Mouse (Mus musculus) yolk sac, embryonic 10.5 days (tissue): Measurements from ENCODE around the gene Faim2.
A peak's percentile ranks its signal among the peaks of the same experiment; 100 is the strongest.

Experiments
- DNase-seq: peaks from one replicate; pipeline ENCODE4 v3.0.0-alpha.2; 2017; ENCODE audit warnings: low spot score

Gene Faim2

DNA sequence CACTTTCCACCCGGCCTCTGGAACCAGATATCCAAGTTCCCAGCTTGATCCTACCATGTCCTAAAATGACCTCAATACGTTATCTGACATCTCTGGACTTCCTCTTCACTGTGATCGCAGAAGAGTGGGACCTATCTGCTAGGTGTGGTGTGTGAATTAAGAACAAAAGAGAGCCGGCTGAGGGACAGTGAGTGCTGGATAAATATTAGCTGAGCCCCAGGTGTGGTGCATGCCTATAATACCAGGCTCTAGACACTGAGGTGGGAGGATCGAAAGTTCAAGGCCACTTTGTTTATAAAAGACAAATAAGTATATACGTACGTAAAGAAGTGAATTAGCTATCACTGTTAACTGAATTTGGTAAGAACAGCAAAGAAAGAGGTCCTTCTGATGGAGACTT lies 18.1 kb downstream of the Faim2 start:
- no peak for DNase-seq

DNA sequence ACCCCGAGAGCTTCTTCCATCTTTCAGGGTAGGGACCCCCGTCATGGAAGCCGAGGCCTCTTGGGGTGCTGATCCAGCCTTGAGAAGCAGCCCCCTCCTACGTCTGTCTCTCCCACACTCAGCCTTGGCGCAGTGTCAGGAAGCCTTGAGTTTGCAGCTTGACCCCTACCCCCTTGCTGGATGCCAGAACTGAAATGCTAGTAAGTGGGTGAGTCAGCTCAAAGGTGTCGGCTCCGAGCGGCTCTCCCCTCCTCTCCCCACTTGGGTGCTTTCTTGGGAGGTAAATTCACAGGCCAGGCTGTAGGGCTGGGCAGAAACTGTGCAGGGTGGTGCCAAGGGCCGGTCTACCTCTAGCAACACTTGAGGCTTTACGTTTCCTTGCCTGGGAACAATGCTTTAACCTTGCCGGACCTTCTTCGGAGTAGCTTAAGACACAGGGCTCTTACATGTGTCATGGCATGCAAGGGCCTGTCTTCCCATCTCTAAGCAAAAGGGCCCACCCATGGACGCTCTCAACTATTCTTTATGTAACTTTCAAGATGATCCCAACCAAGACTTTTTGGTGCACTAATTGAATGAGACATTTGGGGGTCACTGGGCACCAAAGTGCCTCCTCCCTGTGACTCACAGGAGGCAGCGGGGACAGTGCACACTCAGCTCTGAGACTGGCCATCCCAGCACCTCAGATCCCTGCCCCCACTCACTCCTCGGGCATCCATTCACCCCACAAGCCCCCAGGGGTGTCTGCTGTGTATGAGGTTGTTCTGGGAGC lies 22.5 kb downstream of the Faim2 start:
- no peak for DNase-seq

DNA sequence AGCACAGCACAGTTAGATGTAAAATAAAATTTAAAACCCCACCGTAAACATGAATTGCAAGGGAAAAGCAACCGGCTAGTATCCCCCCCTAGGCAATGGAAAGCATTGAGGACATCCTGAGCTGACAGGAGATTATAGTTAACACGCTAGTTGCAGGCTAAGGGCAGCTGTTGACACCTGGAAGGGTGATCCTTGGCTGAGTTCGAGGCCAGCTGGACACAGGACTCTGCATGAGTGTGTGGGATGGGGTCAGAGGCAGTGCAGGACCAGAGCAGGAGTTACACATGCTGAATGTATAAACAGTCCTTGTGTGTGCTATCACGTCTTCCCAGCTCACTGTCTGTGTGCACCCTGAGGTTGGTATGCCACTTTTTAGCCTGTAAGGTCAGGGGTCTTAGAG lies 24.7 kb downstream of the Faim2 start:
- DNase-seq: no peak

DNA sequence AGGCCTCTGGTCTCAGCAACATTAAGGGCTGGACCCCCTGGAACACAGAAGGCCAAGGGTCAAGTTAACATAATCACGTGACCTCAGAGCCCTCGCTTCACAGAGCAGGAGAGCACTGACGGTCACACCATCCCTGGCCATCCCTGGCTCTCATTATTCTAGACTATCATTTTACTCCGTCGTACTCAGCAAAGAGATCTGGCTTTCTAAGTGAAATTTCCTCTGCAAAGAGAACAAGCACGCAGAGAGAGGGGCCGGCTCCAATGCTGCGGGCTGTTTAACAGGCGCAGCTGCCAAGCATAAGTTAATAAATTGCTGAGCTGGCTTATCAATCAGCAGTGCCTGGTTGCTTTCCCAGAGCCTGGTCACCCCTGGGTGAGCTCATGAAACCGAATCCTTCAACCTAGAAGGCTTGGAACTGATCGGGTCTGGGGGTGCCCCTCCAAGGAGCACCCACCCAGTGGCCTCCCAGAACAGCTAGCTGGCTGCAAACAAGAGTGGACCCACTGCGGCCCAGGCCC lies 25.6 kb downstream of the Faim2 start:
- DNase-seq: no peak

DNA sequence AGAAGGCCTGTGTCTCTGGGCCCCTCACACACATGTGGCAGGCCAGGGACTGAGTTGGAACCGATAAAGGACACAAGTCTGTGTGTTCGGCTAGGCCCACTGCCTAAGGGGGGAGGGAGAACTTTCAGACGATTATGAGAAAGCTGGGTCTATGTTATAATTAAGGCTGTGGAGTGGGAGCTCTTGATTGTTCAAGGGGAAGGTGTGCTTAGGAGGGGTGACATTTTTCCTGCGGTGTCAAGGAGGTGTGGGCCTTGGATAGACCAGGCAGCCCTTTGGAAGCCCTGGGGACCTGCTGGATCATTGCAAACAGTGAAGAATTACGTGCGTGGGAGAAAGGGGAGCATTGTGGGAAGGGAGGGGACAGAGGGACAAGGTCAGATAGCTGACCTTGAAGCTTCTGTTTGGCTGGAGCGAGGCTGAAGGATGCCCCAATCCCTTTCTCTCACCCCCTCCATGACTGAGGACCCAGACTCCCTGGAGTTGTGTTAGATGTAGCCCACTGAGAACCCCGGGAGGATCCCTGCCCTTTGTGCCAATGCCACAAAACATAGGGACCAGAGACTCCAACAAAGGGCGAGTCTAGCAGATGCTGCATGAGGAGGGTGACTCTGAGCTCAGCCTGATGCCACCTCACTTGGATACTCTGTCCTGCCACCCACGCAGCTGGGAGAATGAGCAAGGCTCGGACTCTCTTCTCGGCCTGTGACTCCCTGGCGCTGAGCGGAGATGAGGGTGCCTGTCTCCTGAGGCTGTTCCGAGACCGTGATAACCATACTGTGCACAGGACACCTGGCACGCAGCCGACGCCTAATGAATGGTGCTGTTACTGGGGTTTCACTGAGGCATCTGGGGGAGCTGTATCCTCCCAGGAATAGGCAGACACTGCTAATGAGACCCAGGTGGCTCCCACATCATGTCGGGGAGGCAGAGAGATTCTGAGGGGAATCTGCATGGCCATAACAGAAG lies 26.4 kb downstream of the Faim2 start:
- DNase-seq: no peak

DNA sequence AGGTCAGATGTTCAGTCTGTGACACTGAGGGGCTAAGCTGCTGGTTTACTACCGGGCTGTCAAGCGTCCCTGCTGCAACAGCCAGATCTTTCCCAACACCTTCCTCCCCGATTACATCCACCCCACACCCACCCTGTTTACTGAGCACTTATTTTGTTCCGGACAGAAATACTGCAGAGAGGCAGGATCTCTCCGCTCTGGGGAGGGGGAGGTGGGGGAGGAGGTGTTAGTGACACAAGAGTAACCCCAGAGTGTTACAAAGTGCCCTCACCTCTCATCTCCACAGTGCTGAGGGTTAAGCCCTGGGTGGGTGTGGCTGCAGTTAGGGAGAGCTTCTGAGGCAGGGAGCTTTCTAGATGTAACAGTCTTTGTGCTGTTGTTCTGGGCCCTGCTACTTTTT lies 27.6 kb downstream of the Faim2 start:
- DNase-seq: peak; percentile 26

DNA sequence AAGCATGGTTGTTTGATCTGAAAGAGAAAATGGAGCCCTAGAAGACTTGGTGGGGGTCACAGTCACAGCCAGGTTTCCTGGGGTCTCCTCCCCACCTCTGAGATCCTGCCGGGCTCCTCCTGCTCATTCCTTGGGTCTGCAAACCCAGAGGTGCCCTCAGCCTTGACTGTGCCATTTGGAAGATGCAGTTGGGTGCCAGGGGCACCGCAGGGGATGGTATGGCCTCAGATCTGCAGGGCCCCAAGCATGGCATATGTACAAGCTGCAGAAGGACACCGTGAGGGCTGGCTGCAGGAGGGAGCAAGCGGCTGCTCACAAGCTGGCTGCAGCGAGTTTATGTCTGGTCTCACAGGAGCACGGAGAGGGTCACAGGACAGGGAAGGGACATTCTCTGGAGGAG lies 28.2 kb downstream of the Faim2 start:
- DNase-seq: no peak

DNA sequence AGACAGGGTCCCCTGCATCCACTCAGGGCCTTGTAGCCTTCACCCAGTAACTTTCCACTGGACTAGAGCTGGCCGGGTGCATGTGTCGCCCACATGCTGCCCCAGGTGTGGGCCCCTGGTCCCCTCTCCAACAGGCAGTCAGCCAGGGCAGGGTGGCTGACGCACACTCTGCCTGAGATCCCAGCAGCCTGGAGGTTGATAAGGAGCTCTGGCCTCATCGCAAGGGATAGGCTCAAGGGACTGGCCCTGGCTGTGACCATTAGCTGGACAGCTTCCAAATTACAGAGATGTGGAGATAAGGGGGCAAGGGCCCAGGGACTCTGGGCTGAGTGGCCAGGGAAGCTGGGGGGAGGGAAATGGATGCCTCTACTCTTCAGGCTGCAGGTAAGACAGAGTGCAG lies 29.2 kb downstream of the Faim2 start:
- no peak for DNase-seq

DNA sequence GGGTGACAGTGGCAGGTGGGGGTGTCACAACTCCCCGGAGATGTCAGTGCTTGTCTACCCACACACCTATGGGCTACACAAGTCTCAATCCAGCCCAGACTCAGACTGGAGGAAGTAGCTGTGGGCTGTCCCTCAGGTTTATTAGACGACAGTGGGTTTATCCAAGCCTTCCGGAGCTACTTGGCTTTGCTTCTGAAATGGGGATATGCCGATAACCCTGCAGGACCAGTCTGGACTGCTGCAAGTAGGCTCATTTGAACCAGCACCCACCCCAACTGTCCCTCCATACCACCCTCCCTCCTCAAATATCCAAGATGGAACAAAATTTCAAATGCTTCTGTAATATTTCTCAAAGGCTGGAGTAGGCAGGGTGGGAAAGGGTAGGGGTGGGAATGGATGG lies 29.6 kb downstream of the Faim2 start:
- no peak for DNase-seq

DNA sequence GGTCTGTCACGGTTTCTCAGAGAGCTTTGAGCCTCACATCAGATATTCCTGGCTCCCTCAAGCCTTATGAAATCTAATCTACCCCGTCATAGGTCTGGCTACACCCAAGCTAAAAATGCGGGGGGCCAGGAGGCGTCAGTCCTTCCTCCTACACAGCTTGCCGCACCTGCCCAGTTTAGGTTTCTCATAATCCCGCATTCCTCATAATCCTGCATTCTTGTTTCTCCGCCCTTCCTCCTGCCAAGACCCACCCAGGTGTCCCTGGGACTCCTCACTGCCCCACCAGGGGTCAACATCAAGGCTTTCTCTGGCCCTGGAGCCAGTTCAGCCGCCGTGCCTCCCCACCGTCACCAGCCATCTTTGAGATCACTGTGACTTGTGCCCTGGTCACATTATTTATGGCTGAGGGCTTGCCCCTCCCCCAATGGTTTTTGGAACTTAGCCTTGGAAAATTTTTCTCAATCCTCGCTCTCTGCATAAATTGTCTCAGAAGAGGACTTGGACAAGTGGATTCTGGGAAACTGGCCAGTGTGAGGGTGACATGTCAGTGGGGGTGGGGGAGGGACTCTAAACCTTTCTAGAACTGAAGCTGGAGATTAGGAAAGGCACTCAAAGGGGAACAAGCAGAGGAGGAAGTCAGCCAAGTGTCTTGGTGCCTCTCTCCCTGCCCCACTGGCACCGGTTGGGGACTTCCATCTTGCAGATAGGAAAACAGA lies 30.3 kb downstream of the Faim2 start:
- DNase-seq: no peak

DNA sequence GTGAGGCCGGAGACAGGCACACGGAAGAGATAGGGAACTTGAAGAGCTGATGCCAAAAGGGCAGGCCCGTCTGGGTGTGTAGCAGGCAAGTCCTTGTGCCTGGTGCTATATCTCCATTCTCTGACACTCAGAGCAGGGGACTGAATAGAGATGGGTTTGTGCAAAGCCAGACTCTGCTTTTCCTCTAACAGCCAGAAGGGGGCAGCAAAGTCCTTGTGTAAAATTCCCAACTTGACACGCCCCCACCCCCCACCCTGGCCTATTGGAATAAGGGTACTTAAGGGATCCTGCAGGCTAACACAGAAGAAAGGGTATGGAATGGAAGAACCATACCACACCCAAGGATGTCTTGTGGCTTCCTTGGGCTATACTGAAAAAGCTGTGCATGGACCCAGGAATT lies 30.9 kb downstream of the Faim2 start:
- DNase-seq: peak; percentile 52

DNA sequence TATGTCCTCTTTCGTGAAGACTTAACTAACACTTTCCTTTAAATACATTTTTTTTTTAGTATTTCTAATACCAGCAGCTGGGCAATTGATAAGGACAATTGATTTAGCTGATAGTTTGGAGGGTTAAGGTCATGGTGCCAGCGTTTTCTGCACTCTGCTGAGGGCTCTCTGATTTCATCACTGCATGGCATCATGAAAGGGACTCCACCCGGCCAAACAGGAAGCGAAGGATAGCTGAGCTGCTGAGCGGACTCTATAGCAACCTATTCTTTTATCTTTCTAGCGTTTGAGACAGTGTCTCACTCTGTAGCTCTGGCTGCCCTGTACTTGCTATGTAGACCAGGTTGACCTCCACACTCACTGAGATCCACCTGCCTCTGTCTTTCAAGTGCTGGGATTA lies 43.2 kb downstream of the Faim2 start:
- no peak for DNase-seq

DNA sequence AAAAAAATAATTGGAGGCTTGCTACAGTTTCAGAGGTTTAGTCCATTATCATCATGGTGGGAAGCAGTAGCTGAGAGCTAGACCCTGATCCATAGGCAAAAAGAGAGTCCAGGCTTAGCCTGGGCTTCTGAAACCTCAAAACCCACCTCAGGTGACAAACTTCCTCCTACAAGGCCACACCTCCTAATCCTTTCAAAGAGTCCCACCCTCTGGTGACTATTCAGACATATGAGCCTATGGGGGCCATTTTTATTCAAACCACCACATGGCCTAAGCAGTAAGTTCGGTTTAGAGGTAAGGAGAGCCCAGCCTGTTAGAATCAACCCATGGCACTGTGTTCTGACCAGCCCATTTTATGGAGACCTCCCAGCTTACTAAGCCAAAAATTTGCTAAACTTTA lies 52.2 kb downstream of the Faim2 start:
- no peak for DNase-seq

DNA sequence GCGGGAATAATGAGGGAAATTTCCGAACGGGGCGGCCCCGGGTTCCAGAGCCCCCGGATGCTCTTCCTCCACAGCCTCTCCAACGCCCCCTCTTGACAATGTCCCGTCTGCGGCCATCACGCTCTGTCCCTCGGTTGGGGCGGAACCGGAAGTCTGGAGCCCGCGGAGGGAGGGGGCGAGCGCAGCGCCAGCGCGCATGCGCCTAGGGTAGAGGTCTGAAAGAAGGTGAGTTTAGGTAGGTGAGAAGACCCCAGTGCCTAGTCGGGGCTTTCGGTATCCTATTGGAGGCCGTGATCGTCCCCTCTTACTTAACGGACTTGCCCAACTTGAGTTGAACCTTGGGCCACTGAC lies 53.4 kb downstream of the Faim2 start, which contains the start of gene Bcdin3d:
Gene Bcdin3d, minus strand, starts transcription at position 155 of the 351 bp plus-strand sequence.
- DNase-seq: peak; percentile 90

DNA sequence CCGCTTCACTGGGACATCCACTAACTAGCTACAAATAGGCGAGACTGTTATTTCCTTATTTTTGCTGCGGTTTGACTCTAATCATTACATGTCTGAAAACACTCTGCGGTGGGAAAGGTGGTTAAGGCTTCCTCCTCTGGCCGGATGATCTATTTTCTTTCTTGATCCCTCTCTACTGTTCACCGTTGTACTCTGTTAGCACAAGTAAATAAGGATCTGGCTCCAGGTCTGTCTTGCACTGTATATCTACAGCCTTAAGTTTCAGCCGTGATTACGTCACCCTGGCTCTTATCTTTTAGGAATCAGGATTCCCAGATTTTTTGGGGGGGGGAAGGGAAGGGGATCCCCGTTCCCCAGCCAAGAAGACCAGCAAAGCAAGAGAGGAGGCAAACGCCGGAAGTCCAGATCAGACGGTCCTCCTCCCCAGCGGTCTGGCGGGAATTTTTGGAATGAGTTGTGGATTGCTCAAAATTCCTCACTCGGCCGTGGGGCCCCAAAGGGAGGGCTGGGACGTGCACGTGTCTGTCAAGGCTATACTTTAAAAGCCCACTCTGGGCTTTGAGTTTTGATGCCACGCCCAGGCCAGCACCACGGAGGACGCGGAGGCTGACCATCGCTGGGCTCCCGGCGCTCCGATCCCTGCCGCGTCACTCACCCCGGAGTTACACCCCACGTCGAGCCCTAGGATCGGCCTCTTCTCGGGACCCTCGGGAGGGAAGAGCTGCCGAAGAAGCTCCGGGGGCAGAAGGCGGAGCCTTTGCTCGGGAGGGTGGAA lies 54.0 kb downstream of the Faim2 start:
- peak; percentile 84 for DNase-seq

DNA sequence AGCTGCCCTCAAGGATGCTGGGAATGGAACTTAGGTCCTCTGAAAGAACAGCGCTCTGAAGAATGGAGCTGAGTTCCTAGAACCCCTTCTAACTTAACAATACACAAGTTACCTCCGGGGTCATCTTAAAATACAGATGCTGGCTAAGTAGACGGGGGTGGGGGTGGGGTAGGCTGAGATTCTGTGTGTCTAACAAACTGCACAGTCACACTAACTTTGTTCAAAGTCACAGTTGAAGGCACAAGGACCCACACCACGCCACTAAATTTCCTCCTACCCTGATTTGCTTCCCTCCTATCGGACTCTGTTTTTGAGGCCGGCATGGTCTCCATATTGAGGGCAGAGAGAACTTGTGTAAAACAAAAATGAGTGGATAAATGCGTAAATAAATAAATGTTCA lies 55.0 kb downstream of the Faim2 start:
- no peak for DNase-seq

DNA sequence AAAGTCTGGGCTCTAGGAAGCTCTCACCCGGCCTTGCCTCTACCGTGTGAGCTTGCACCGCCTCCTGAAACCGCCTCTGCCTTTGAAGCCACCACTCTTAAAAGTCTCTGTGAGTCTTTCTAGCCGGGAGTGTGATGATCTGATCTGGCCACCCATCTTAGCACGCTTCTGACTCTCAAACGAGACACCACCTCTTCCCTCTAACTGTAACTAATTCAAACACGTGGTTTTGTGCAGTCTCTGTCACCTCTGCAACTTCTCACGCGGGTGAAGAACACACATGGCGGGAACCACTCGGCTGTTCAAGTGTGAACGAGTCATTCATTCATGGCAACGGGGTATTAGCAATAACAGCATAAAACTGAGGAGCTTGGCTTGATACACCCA lies 56.3 kb downstream of the Faim2 start:
- DNase-seq: no peak

DNA sequence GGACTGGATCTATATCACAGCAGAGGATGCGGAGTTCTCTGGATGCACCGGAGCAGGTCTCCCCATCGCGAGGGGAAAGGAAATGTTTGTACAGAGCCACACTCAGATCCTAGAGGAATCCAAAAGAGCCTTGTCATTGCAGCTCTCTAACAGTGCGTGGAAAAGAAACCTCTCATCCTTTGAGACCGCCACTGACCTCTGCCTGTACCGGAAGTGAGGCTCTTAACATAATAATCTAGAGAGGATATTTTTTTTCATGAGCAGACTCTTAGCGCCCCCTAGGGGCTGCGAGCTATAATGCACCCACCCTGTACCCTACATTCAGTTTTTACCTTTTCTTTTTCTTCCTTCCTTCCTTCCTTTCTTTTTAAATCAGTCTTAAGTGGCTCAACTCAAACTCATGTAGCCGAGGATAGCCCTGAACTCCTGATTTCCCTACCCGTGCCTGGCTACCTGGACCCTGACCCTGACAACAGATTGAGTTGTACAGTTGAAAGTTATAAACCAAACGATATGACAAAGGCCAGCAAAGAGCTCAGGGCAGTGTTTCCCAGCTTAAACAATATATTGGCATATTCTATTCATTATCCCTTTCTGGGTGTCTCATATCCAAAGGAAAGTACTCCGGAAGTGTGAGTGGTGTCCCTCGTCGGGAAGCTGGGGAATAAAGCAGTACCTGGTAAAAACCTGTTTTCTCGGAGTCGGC lies 56.8 kb downstream of the Faim2 start:
- peak; percentile 22 for DNase-seq

DNA sequence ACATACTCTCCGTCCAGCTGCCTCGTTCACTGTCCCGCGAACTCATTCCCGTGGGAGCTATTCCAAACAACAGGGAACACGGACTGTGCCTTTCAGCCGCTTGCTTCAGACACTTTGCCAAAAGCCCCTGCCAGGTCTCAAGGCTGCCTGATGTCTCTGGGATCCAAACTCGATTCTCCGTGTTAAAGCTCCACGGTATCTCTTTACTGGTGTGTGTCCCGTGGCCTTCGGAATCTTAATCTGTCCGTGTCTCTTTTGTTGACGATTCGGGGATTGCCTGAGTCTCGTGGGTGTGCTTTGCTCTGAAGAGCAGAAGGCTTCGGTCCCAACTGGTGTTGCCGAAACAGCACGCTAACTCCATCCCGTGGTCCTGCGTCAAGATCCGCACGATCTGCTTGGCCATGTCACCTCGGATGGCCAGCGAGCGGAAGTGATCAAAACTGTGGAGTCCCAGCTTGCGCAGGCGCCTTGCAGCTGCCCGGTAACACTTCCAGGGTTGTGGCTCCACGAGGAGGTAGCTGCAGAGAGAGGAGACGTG lies 57.7 kb downstream of the Faim2 start:
- DNase-seq: no peak

DNA sequence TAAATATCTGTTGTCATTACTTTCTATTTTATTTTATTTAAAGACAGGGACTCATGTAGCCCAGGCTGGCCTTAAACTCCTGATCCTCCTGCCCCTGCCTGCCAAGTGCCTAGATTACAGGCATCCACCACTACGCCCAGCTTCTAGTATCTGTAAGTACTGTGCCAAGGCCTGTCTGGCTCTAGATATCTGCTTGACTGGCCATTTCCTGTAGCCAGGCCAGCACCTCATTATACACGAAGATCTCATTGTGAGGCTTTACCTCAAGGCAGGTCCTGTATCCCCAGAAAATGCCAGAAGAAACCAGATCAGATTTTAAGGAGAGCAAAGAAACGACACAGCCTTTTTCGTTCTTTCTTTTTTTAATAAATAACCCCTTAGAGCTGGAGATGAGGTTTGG lies 58.2 kb downstream of the Faim2 start:
- no peak for DNase-seq

DNA sequence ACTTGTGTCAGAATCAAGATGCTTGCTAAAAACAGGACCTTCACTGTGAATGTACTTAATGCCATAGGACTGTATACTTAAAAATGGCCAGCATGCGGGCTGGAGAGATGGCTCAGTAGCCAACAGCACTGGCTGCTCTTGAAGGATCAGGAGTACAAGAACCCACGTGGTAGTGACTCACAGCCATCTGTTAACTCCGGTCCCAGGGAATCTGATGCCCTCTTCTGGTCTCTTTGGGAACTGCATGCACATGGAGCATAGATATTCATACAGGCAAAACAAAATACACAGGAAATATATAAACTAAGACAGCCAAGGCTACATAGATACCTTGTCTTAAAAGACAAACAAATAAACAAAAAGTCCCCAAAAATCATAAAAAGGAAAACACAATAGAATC lies 58.9 kb downstream of the Faim2 start:
- DNase-seq: peak; percentile 45
